Mouse (Mus musculus): ENCODE results near the gene Mindy1. TPM values are rescaled to one million over a fixed set of nuclear protein-coding genes. Genes with fewer than 3 reads are reported as not detected.
A peak's percentile ranks its signal among the peaks of the same experiment; 100 is the strongest.

Mindy1 gene
- 34.9 and 35.4 TPM in 2 replicates for polyA plus RNA-seq (2014; fragmentation: Nextera tagmentation; extraction: Ambion mirVana)

DNA sequence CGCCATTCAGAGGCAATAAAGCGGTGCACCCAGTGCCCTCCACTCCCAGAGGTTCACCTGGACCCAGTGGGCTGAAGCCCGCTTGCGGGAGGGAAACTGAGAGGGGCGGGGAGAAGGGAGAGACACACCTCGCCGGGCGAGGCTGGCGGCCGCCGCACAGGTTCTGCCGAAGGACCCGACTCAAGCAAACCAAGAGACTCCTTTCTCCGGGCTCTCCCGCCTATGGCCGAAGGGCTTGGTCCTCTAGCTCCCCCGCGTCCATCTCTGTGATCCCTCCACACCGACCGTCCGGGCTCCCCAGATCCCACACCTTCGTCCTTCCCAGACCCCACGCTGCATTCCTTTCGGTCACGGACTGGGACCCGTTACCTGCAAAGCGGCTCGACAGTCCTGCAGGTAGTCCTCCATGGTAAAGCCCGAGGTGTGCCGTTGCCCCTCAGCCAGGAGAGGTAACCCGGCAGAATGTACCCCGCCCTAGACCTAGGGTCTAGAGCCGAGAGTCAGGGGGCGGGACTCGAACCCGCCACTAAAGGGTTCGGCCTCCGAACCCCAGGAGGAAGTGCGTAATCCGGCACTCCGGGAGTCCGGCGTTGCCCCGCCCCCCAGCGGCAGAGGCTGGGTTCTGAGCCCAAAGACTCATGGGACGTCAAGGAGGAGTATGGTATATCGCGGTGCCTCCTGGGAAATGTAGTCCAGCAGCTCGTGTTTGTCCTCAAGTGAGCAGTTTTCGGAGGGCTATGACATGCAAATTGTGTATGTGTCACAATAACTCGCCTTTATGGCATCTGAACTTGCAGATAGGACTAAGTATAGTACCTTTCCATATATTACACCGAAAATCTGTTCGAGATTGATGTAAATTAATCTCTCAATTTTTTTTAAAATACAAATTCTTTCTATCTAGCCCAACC is at the start of gene Mindy1, which contains the start of gene Prune1:
Gene Mindy1 (plus strand): TSS at position 130 of the 911 bp plus-strand sequence.
Gene Prune1 (minus strand): TSS at position 861 of the 911 bp plus-strand sequence.
- peak within 1 kb of the TSS; percentile 67 for H3K4me3 ChIP-seq (ENCODE audit: low read depth, low read length)
- WGBS = 1% methylated on average over 53 of the region's 53 CpGs
- H3K9ac ChIP-seq (ENCODE audit: low read length) = peak within 1 kb of the TSS; percentile 76
- no peaks in the 10 kb centered on the region for H3K9me3 ChIP-seq (ENCODE audit: control insufficient read depth, low read length)
- DNase-seq (ENCODE audit: low spot score) = peak; percentile 99
- H3K27ac ChIP-seq (replicated peaks; ENCODE audit: low read depth, low read length) = peak within 1 kb of the TSS; percentile 88
- H3K4me1 ChIP-seq (ENCODE audit: control insufficient read depth, insufficient read depth, low read length) = peaks cover 8% of the 10 kb centered on the region
- no peaks in the 10 kb centered on the region for H3K36me3 ChIP-seq (ENCODE audit: control insufficient read depth, insufficient read depth, low read length)
- H3K4me2 ChIP-seq (ENCODE audit: low read depth, severe bottlenecking) = peak within 1 kb of the TSS; percentile 62
- H3K27me3 ChIP-seq (ENCODE audit: control insufficient read depth, insufficient read depth, low read length) = no peaks in the 10 kb centered on the region
- peak; percentile 88 for ATAC-seq (ENCODE audit: insufficient number of reproducible peaks, low FRiP score, low TSS enrichment, low read depth)

DNA sequence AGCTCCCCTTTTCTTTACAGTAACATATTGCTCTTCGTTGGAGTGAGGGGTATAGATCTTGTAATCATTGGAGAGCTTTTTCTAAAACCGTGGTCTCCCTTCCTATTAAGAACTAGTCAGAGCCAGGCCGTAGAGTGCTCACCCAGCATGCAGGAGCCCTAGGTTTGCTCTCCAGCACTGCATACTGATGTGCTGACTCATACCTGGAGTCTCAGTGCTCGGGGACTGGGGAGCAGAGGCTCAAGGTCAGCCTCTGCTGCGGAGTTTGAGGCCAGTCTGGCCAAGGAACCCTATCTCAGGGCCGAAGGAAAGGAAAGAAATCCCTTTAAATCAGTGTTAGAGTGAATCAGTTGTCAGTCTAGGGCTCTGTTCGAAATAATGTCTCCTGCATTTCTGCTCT is 48.4 kb upstream of the Mindy1 start:
- Histone ChIP-seq H3K27me3 (ENCODE audit: control insufficient read depth, insufficient read depth, low read length) (no peaks in the 10 kb centered on the region), H3K9ac (ENCODE audit: low read length) (no peak overlapping the region), H3K9me3 (ENCODE audit: control insufficient read depth, low read length) (no peaks in the 10 kb centered on the region), H3K4me3 (ENCODE audit: low read depth, low read length) (no peak overlapping the region), H3K4me2 (ENCODE audit: low read depth, severe bottlenecking) (no peak overlapping the region), H3K4me1 (ENCODE audit: control insufficient read depth, insufficient read depth, low read length) (peaks cover 7% of the 10 kb centered on the region; the same call in 1 of the 2 replicates), H3K27ac (replicated peaks; ENCODE audit: low read depth, low read length) (no peak overlapping the region), H3K36me3 (ENCODE audit: control insufficient read depth, insufficient read depth, low read length) (peaks cover 36% of the 10 kb centered on the region)
- ATAC-seq (ENCODE audit: insufficient number of reproducible peaks, low FRiP score, low TSS enrichment, low read depth) (no peak), DNase-seq (ENCODE audit: low spot score) (no peak)
- WGBS = 88% methylated on average over 7 of the region's 7 CpGs

GRCm38 (mm10) chr3:95233303-95233980 is 47.7 kb upstream of the Mindy1 start:
- no peaks in the 10 kb centered on the region for H3K27me3 ChIP-seq (ENCODE audit: control insufficient read depth, insufficient read depth, low read length)
- no peak overlapping the region for H3K4me2 ChIP-seq (ENCODE audit: low read depth, severe bottlenecking)
- no peaks in the 10 kb centered on the region for H3K9me3 ChIP-seq (ENCODE audit: control insufficient read depth, low read length)
- no peak overlapping the region for H3K9ac ChIP-seq (ENCODE audit: low read length)
- ATAC-seq (ENCODE audit: insufficient number of reproducible peaks, low FRiP score, low TSS enrichment, low read depth) (no peak), DNase-seq (ENCODE audit: low spot score) (no peak)
- peaks cover 41% of the 10 kb centered on the region for H3K36me3 ChIP-seq (ENCODE audit: control insufficient read depth, insufficient read depth, low read length)
- no peak overlapping the region for H3K27ac ChIP-seq (replicated peaks; ENCODE audit: low read depth, low read length)
- no peak overlapping the region for H3K4me3 ChIP-seq (ENCODE audit: low read depth, low read length)
- WGBS = 89% methylated on average over 16 of the region's 16 CpGs
- peaks cover 7% of the 10 kb centered on the region; the same call in 1 of the 2 replicates for H3K4me1 ChIP-seq (ENCODE audit: control insufficient read depth, insufficient read depth, low read length)

- Histone ChIP-seq H3K4me3 (ENCODE audit: low read depth, low read length) (no peak overlapping the region), H3K4me1 (ENCODE audit: control insufficient read depth, insufficient read depth, low read length) (peaks cover 3% of the 10 kb centered on the region; the same call in 1 of the 2 replicates), H3K4me2 (ENCODE audit: low read depth, severe bottlenecking) (no peak overlapping the region), H3K9me3 (ENCODE audit: control insufficient read depth, low read length) (no peaks in the 10 kb centered on the region), H3K27ac (replicated peaks; ENCODE audit: low read depth, low read length) (no peak overlapping the region), H3K27me3 (ENCODE audit: control insufficient read depth, insufficient read depth, low read length) (no peaks in the 10 kb centered on the region), H3K36me3 (ENCODE audit: control insufficient read depth, insufficient read depth, low read length) (peaks cover 41% of the 10 kb centered on the region), H3K9ac (ENCODE audit: low read length) (no peak overlapping the region)
- WGBS = 78% methylated on average over 23 of the region's 23 CpGs
- DNase-seq (ENCODE audit: low spot score) (no peak), ATAC-seq (ENCODE audit: insufficient number of reproducible peaks, low FRiP score, low TSS enrichment, low read depth) (no peak)
Observed at GRCm38 (mm10) chr3:95235386-95236301, 45.5 kb upstream of the Mindy1 start.

DNA sequence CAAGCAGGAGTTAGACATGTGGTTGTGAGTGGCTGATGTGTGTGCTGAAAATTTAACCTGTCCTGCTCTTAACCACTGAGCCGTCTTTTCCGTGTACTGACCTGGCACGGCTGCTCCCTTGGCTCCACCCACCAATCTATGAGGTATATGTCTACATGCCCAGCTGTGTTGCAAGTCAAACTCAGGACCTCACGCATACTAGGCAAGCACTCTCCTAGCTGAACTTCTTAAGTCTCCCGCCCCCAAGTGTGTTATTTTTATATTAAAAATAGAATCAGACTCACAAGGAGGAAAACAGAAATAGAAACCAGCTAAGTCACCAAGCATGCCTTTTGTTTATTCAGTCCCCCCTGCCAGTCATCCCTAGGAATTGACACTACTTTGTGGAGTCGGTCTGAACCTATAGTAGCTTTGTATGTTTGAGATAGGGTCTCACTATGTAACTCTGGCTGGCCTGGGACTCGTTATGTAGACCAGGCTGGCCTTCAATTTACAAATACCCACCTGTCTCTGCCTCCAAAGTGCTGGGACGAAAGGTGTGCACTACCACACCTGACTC is 43.5 kb upstream of the Mindy1 start:
- no peak overlapping the region for H3K27ac ChIP-seq (replicated peaks; ENCODE audit: low read depth, low read length)
- no peak for ATAC-seq (ENCODE audit: insufficient number of reproducible peaks, low FRiP score, low TSS enrichment, low read depth)
- H3K4me2 ChIP-seq (ENCODE audit: low read depth, severe bottlenecking) = no peak overlapping the region
- H3K4me3 ChIP-seq (ENCODE audit: low read depth, low read length) = no peak overlapping the region
- DNase-seq (ENCODE audit: low spot score) = no peak
- H3K4me1 ChIP-seq (ENCODE audit: control insufficient read depth, insufficient read depth, low read length) = no peaks in the 10 kb centered on the region
- 92% methylated on average over 8 of the region's 8 CpGs for WGBS
- H3K9ac ChIP-seq (ENCODE audit: low read length) = no peak overlapping the region
- no peaks in the 10 kb centered on the region for H3K9me3 ChIP-seq (ENCODE audit: control insufficient read depth, low read length)
- H3K36me3 ChIP-seq (ENCODE audit: control insufficient read depth, insufficient read depth, low read length) = peaks cover 35% of the 10 kb centered on the region
- H3K27me3 ChIP-seq (ENCODE audit: control insufficient read depth, insufficient read depth, low read length) = no peaks in the 10 kb centered on the region

GRCm38 (mm10) chr3:95239022-95239421 is 42.1 kb upstream of the Mindy1 start:
- no peak for DNase-seq (ENCODE audit: low spot score)
- 90% methylated on average over 6 of the region's 6 CpGs for WGBS
- H3K27me3 ChIP-seq (ENCODE audit: control insufficient read depth, insufficient read depth, low read length) = no peaks in the 10 kb centered on the region

DNA sequence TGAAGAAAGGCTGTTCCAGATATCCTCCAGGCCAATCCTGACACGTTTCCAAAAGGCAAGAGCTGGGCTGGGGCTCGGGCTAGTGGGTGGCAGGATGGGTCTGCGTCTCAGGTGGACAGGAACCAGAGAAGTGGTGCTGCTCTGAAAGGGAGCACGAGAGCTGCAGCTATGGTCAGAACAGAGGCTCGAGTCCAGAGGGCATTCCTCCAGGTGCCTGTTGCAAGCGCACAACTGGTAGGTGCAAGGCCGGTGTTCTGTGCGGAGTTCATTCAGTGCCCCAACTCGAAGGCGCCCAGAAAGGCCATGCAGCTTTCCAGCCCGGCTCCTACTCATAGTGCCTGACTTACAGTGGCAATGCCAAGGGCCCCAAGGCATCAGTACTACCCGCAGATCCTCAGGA is 41.2 kb upstream of the Mindy1 start:
- no peaks in the 10 kb centered on the region for H3K27me3 ChIP-seq (ENCODE audit: control insufficient read depth, insufficient read depth, low read length)
- no peak overlapping the region for H3K4me3 ChIP-seq (ENCODE audit: low read depth, low read length)
- no peak overlapping the region for H3K4me2 ChIP-seq (ENCODE audit: low read depth, severe bottlenecking)
- DNase-seq (ENCODE audit: low spot score) = no peak
- ATAC-seq (ENCODE audit: insufficient number of reproducible peaks, low FRiP score, low TSS enrichment, low read depth) = no peak
- H3K36me3 ChIP-seq (ENCODE audit: control insufficient read depth, insufficient read depth, low read length) = peaks cover 16% of the 10 kb centered on the region; the same call in 1 of the 2 replicates
- H3K4me1 ChIP-seq (ENCODE audit: control insufficient read depth, insufficient read depth, low read length) = no peaks in the 10 kb centered on the region
- H3K9me3 ChIP-seq (ENCODE audit: control insufficient read depth, low read length) = no peaks in the 10 kb centered on the region
- H3K27ac ChIP-seq (replicated peaks; ENCODE audit: low read depth, low read length) = no peak overlapping the region
- no peak overlapping the region for H3K9ac ChIP-seq (ENCODE audit: low read length)
- WGBS = 88% methylated on average over 12 of the region's 12 CpGs

More at GRCm38 (mm10) chr3:95239022-95239421, 42.1 kb upstream of the Mindy1 start:
- H3K4me3 ChIP-seq (ENCODE audit: low read depth, low read length) = no peak overlapping the region
- H3K4me1 ChIP-seq (ENCODE audit: control insufficient read depth, insufficient read depth, low read length) = no peaks in the 10 kb centered on the region
- H3K36me3 ChIP-seq (ENCODE audit: control insufficient read depth, insufficient read depth, low read length) = peaks cover 21% of the 10 kb centered on the region
- ATAC-seq (ENCODE audit: insufficient number of reproducible peaks, low FRiP score, low TSS enrichment, low read depth) = no peak
- no peaks in the 10 kb centered on the region for H3K9me3 ChIP-seq (ENCODE audit: control insufficient read depth, low read length)
- H3K27ac ChIP-seq (replicated peaks; ENCODE audit: low read depth, low read length) = no peak overlapping the region
- no peak overlapping the region for H3K9ac ChIP-seq (ENCODE audit: low read length)
- H3K4me2 ChIP-seq (ENCODE audit: low read depth, severe bottlenecking) = no peak overlapping the region

Data from limb, embryonic 11.5 days (tissue).